Mouse (Mus musculus) midbrain, embryonic 12.5 days (tissue): ENCODE results near the gene Mrpl39. TPM values are rescaled to one million over a fixed set of nuclear protein-coding genes. Genes with fewer than 3 reads are reported as not detected.
A peak's percentile ranks its signal among the peaks of the same experiment; 100 is the strongest.

ENCODE experiments used
- microRNA counts: library from miRNA; unstranded; fragments of <30 nt; microRNA quantifications from one replicate; lab custom pipeline; 2017
- microRNA-seq: library from miRNA; unstranded; fragments of <30 nt; microRNA quantifications from one replicate; pipeline ENCODE4, GENCODE M21; 2017
- polyA plus RNA-seq: library from polyadenylated mRNA; unstranded; fragments of >200 nt; fragmentation: Nextera tagmentation; extraction: Ambion mirVana; gene quantifications from 2 replicates; pipeline ENCODE4 v1.2.1, GENCODE M21; 2016

The Mrpl39 gene
- polyA plus RNA-seq, 1 experiment from 2014 or later: 51.3 TPM

MicroRNA genes within 50 kb of the gene (microRNA counts, 519-probe panel; counts per million panel counts)
- microRNA mmu-miR-155 (lab: Ali Mortazavi, UCI): not detected

Small RNA genes lying within 50 kb of the gene (microRNA-seq; reads per million reads assigned to microRNA genes)
- gene Mir155: 284 reads per million, percentile 63 among the genes with 10 or more reads in this experiment

Other genes starting within 250 kb of the Mrpl39 start
- not detected in 2 replicates for gene A730009L09Rik, start 220.6 kb downstream of the Mrpl39 start, polyA plus RNA-seq
- gene Jam2, start 38.4 kb upstream of the Mrpl39 start, polyA plus RNA-seq: 73.7 and 75.8 TPM in 2 replicates
- gene Gabpa, start 99.2 kb upstream of the Mrpl39 start, polyA plus RNA-seq: 38.5 and 39.5 TPM in 2 replicates
- gene Atp5j, start 99.9 kb upstream of the Mrpl39 start, polyA plus RNA-seq: 695 and 706 TPM in 2 replicates